Mouse (Mus musculus) lung, embryonic 16.5 days (tissue): ENCODE measurements at regions not wholly inside any gene's neighbourhood (a gene's known extent, or its start where the extent isn't known, plus 50 kb on each side); places are given as distances from the start of the nearest gene placed in this dataset.

Experiments used
- ATAC-seq: fragments of 200-750 bp; cut with Nextera tagmentation; 2 replicates; pipeline ENCODE4 v1.8.0; 2017; ENCODE audit warnings: low read depth, mild to moderate bottlenecking, moderate library complexity
- H3K27ac ChIP-seq: fragments of 300-500 bp; sonication (generic); 2 replicates; pipeline ENCODE4 v1.5.1; 2014; ENCODE audit warnings: mild to moderate bottlenecking, control low read depth, low read length
- H3K27me3 ChIP-seq: fragments of 300-500 bp; sonication (generic); 2 replicates; pipeline ENCODE4 v1.6.1; 2014; ENCODE audit warnings: low read depth, low read length, mixed read lengths; ENCODE audit not compliant: control insufficient read depth, insufficient read depth
- H3K36me3 ChIP-seq: fragments of 300-500 bp; sonication (generic); 2 replicates; pipeline ENCODE4 v1.6.1; 2014; ENCODE audit warnings: low read length; ENCODE audit not compliant: control insufficient read depth, insufficient read depth
- H3K4me1 ChIP-seq: fragments of 300-500 bp; sonication (generic); replicated peaks from 2 replicates; pipeline ENCODE4 v1.6.1; 2014; ENCODE audit warnings: low read length, mixed read lengths; ENCODE audit not compliant: control insufficient read depth, insufficient read depth
- H3K4me2 ChIP-seq: fragments of 300-500 bp; sonication (generic); 2 replicates; pipeline ENCODE4 v1.6.1; 2014; ENCODE audit warnings: low read depth, low read length, control low read depth
- H3K4me3 ChIP-seq: fragments of 300-500 bp; sonication (generic); 2 replicates; pipeline ENCODE4 v1.5.1; 2014; ENCODE audit warnings: mild to moderate bottlenecking, low read length, control low read depth
- H3K9ac ChIP-seq: fragments of 300-500 bp; sonication (generic); 2 replicates; pipeline ENCODE4 v1.6.1; 2014; ENCODE audit warnings: low read length, control low read depth
- H3K9me3 ChIP-seq: fragments of 300-500 bp; sonication (generic); 2 replicates; pipeline ENCODE4 v1.6.1; 2016; ENCODE audit warnings: low read length; ENCODE audit not compliant: control insufficient read depth
- WGBS: fragments of 180-500 bp; shearing (Covaris S2); extraction: QIAGEN DNeasy Blood & Tissue Kit; methylation state at CpG from one replicate; pipeline ENCODE4 v1.1.7; 2014; 5-methylcytosine and 5-hydroxymethylcytosine counted together

GRCm38 (mm10) chr10:109528096-109528495, 517.3 kb upstream of the Syt1 start:
- no peak overlapping the region for H3K9ac ChIP-seq
- H3K4me1 ChIP-seq = no peaks in the 10 kb centered on the region
- H3K27ac ChIP-seq = no peak overlapping the region
- no peak overlapping the region for H3K4me3 ChIP-seq
- no peaks in the 10 kb centered on the region for H3K27me3 ChIP-seq
- no peak for ATAC-seq
- WGBS = 85% methylated on average over 2 of the region's 2 CpGs
- no peaks in the 10 kb centered on the region for H3K36me3 ChIP-seq
- H3K4me2 ChIP-seq = no peak overlapping the region
- no peaks in the 10 kb centered on the region for H3K9me3 ChIP-seq

- no peak for ATAC-seq
- H3K27me3 ChIP-seq = no peaks in the 10 kb centered on the region
- H3K4me1 ChIP-seq = no peaks in the 10 kb centered on the region
- no peak overlapping the region for H3K4me2 ChIP-seq
- no peaks in the 10 kb centered on the region for H3K9me3 ChIP-seq
- H3K9ac ChIP-seq = no peak overlapping the region
- 43% methylated on average over 2 of the region's 2 CpGs for WGBS
- no peak overlapping the region for H3K27ac ChIP-seq
- H3K4me3 ChIP-seq = no peak overlapping the region
- H3K36me3 ChIP-seq = no peaks in the 10 kb centered on the region
Observed at GRCm38 (mm10) chr10:109521681-109522080, 510.9 kb upstream of the Syt1 start.

- Histone ChIP-seq H3K36me3 (no peaks in the 10 kb centered on the region), H3K9ac (no peak overlapping the region), H3K4me3 (no peak overlapping the region), H3K4me1 (no peaks in the 10 kb centered on the region), H3K9me3 (no peaks in the 10 kb centered on the region), H3K4me2 (no peak overlapping the region), H3K27ac (no peak overlapping the region), H3K27me3 (no peaks in the 10 kb centered on the region)
- no peak for ATAC-seq
- WGBS = 76% methylated on average over 1 of the region's 1 CpGs
Observed at GRCm38 (mm10) chr10:109517664-109518063, 506.9 kb upstream of the Syt1 start.

- Histone ChIP-seq H3K4me2 (no peak overlapping the region), H3K4me1 (no peaks in the 10 kb centered on the region), H3K36me3 (no peaks in the 10 kb centered on the region), H3K4me3 (no peak overlapping the region), H3K9me3 (no peaks in the 10 kb centered on the region), H3K27me3 (no peaks in the 10 kb centered on the region), H3K27ac (no peak overlapping the region), H3K9ac (no peak overlapping the region)
- ATAC-seq = no peak
- WGBS = 55% methylated on average over 3 of the region's 3 CpGs
Observed at GRCm38 (mm10) chr10:109515225-109515624, 504.4 kb upstream of the Syt1 start.

GRCm38 (mm10) chr10:109510917-109511715, 500.3 kb upstream of the Syt1 start:
- no peak for ATAC-seq

GRCm38 (mm10) chr10:109508553-109508952, 497.8 kb upstream of the Syt1 start:
- H3K4me3 ChIP-seq = no peak overlapping the region
- no peak for ATAC-seq
- no peaks in the 10 kb centered on the region for H3K36me3 ChIP-seq
- WGBS = 60% methylated on average over 1 of the region's 1 CpGs
- H3K27me3 ChIP-seq = no peaks in the 10 kb centered on the region
- no peak overlapping the region for H3K27ac ChIP-seq
- H3K4me1 ChIP-seq = no peaks in the 10 kb centered on the region
- no peak overlapping the region for H3K4me2 ChIP-seq
- H3K9me3 ChIP-seq = no peaks in the 10 kb centered on the region
- H3K9ac ChIP-seq = no peak overlapping the region

More at GRCm38 (mm10) chr10:109510917-109511715, 500.3 kb upstream of the Syt1 start:
- Histone ChIP-seq H3K27ac (no peak overlapping the region), H3K27me3 (no peaks in the 10 kb centered on the region), H3K4me2 (no peak overlapping the region), H3K4me1 (no peaks in the 10 kb centered on the region), H3K4me3 (no peak overlapping the region), H3K36me3 (no peaks in the 10 kb centered on the region), H3K9me3 (no peaks in the 10 kb centered on the region), H3K9ac (no peak overlapping the region)
- WGBS = 48% methylated on average over 1 of the region's 1 CpGs

- H3K27ac ChIP-seq = no peak overlapping the region
- 59% methylated on average over 3 of the region's 3 CpGs for WGBS
- H3K9ac ChIP-seq = no peak overlapping the region
- no peak overlapping the region for H3K4me3 ChIP-seq
- no peaks in the 10 kb centered on the region for H3K4me1 ChIP-seq
- H3K36me3 ChIP-seq = no peaks in the 10 kb centered on the region
- H3K9me3 ChIP-seq = no peaks in the 10 kb centered on the region
- no peak for ATAC-seq
- H3K27me3 ChIP-seq = no peaks in the 10 kb centered on the region
- no peak overlapping the region for H3K4me2 ChIP-seq
Observed at GRCm38 (mm10) chr10:109507228-109507627, 496.4 kb upstream of the Syt1 start.

GRCm38 (mm10) chr10:109504683-109505082, 493.9 kb upstream of the Syt1 start:
- 60% methylated on average over 4 of the region's 4 CpGs for WGBS
- Histone ChIP-seq H3K9ac (no peak overlapping the region), H3K4me3 (no peak overlapping the region), H3K4me2 (no peak overlapping the region), H3K27me3 (no peaks in the 10 kb centered on the region), H3K9me3 (no peaks in the 10 kb centered on the region), H3K27ac (no peak overlapping the region), H3K4me1 (no peaks in the 10 kb centered on the region), H3K36me3 (no peaks in the 10 kb centered on the region)
- ATAC-seq = no peak

GRCm38 (mm10) chr10:109500861-109501260, 490.1 kb upstream of the Syt1 start:
- Histone ChIP-seq H3K4me3 (no peak overlapping the region), H3K36me3 (no peaks in the 10 kb centered on the region), H3K9ac (no peak overlapping the region), H3K9me3 (no peaks in the 10 kb centered on the region), H3K27ac (no peak overlapping the region), H3K4me2 (no peak overlapping the region), H3K4me1 (no peaks in the 10 kb centered on the region), H3K27me3 (no peaks in the 10 kb centered on the region)
- no peak for ATAC-seq
